Mouse (Mus musculus) left cerebral cortex, postnatal 14 days (tissue): Measurements from ENCODE around the gene Tmem178b. TPM values are rescaled to one million over a fixed set of nuclear protein-coding genes. Genes with fewer than 3 reads are reported as not detected.

Experiments
- DNase-seq, 2 experiments: peaks; one replicate each; pipeline ENCODE4 v3.0.0; 2021 to 2022; ENCODE audit warnings: low spot score in 2 of 2, mixed read lengths in 1 of 2
- intact Hi-C: fragments of 180-260 bp; cut with DNase I; formaldehyde crosslinking; loops from one replicate; pipeline ENCODE4 v1.15.1; 2025
- total RNA-seq, 2 experiments: library from RNA; stranded (reverse); gene quantifications; 2 replicates each; pipeline ENCODE4 v1.2.3; 2021

Tmem178b gene
- total RNA-seq, 2 experiments from 2014 or later: 392 to 420 TPM

- DNase-seq: no peak
- intact Hi-C loops: loop anchor here (10.0 kb wide), 1 partner anchor 112 kb away; no protein-coding TSS in a partner anchor
Measured at GRCm38 (mm10) chr6:40123070-40123690, 250.1 kb downstream of the Tmem178b start.

DNA sequence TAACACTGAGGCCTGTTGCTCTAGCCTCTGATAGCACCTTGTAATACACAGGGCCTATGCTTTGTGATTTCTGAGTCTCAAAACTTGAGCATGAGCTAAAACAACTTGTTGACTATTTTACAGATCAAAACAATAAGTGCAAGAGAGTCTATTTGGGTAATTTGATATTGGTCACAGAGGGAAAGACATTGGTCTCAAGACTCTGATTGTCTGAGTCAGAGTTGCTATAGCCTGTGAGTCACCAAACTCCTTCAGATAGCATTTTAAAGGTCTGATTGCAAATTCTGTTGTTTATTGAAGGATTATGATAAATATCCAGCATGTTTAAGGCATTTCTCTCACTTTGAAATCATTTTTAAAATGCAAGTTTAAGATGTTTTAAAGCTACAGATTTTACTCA, 250.9 kb downstream of the Tmem178b start:
- no peak for DNase-seq
- intact Hi-C loops: loop anchor here (10.0 kb wide), 1 partner anchor 111 kb away; no protein-coding TSS in a partner anchor

DNA sequence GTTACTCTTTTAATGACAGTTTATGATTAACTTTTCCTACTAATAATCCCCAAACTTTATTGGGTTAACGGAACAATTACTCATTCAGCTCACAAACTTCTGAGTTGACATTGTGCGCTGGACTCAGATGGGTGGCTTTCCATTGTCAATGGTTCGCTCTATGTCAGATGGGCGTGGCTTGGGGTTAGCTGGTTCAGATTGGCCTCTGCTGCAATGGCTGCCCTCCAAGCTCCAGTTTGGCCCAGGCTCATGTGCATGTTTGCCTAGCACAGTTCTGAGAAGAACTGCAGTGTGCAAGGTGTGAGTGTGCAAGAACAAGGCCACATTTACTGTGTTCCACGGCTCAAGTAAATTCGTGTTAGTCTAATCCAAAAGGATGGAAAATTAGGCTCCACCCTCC, 255.6 kb downstream of the Tmem178b start:
- intact Hi-C loops: loop anchor here (10.0 kb wide), 1 partner anchor 106 kb away; no protein-coding TSS in a partner anchor
- DNase-seq: no peak

DNA sequence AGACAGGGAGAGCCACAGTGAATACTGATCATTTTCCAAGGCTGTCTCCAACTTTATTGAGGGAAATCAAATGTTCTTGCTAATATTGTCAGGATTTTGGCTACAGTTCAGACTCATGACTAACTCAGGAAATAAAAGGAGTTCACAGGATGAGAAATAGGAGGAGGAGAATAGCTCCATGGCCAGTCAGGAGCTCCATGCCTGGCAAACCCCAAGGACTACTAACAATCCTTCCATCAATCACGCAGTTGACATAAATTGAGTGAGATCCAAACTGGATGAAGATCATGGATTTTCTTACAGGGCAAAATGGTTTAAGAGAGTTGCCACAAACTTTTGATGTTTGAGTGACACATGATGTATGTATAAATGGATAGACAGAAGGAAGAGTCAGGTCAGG, 258.9 kb downstream of the Tmem178b start:
- no peak for DNase-seq
- intact Hi-C loops: no loop called here

DNA sequence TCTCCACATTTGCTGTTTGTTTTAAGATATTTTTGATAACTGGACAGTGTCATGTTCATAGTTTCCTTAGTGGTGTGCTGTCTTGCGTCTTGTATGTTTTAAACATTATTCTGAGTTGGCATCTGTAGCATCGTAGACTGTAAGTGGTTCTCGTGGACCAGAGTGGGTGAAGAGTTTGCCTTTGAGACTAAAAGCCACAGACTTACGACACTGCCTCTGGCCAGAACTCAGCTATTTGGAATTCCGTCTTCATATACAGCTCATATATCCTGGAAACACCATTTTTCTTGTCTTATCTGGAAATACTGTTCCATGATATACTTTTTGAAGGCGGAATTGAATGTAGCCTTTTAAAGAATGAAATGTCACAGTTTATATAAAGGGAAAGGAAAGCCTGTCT, 260.4 kb downstream of the Tmem178b start:
- DNase-seq: no peak
- intact Hi-C loops: no loop called here

DNA sequence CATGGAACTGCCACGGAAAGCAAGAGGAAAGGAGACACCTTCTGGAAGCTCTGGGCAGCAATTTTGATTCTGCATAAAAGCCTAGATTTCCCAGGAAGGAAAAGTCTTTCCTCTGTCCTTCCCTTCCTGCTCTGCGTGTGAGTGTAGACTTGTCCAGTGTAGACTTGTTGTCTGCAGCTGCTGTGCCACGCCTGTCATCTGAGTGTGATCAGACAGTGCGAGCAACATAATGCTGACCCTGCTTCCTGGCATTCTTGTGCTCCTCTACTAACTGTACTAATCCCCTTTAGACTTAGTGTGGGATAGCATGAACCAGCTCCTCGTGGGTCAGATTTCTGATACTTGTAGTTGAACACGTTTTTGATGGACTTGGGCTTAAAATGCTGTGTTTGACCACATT, 262.6 kb downstream of the Tmem178b start:
- intact Hi-C loops: no loop called here
- DNase-seq: no peak

DNA sequence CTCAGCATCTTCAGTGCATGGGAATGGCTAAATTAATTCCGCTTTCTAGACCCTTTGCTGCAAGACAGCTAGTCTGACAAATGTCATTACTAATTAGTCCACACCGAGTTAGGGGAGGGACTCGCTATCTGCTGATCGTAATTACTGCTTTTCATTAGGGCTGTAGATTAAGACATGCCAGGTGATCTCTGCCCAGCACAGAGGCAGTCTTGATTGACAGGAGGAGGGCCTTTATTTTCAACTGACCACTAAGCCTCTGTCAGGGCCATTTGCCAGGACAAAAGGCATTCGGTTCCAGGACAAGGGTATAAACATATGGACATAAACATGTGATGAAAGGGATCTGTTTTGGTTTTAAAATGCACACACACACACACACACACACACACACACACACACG, 264.3 kb downstream of the Tmem178b start:
- DNase-seq: no peak
- intact Hi-C loops: no loop called here

DNA sequence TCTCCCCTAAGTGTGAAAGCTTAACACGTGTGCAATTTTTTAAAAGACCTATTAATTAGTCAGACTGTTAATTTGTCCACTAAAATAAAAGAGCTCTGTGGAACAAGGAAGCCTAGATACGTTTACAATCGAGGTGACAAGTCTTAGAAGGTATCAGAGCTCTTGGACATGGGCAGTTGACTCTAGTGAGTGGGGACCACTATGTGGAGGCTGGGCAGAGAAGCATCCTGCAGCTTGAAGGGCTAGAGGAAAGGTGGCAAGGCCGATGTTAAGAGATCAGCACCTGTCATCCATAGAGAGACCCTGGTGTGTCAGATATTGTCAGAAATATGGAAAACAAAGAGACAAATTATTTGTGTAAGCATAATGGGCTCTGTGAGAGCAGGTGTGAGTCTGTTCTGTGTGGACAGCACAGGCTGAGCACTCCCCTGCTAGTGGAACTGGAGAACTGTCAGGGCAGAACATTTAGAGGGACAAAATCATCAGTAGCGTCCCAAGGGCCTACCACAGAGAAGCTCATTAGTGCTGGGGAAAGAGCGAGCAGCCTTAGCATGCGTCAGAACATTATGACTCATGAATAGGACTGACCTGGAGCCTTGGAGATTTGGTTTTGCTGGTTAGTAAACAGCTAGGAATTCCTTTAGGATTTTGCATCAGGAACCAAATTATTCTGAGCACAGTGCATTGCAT, 264.9 kb downstream of the Tmem178b start:
- intact Hi-C loops: no loop called here
- no peak for DNase-seq

GRCm38 (mm10) chr6:40142582-40142981, 269.5 kb downstream of the Tmem178b start:
- no peak for DNase-seq
- intact Hi-C loops: no loop called here

DNA sequence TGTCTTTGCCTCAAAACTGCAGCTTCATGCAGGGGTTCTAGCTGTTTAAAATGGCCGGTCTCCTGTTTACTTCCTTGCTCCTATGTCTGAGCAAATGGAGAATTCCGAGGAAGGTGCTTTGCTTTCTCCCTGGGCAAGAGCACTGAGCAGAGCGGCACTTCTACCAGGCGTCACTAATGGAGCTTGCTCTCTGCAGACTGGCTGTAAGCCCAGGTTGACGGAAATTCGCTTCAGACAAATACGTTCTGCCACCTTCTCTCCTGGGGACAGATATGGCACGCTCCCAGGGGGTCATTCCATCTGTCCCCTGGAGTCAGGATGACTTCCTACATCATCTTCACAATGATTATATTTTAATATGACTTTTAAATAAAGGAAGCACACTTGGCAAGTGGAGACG, 271.3 kb downstream of the Tmem178b start:
- intact Hi-C loops: no loop called here

DNA sequence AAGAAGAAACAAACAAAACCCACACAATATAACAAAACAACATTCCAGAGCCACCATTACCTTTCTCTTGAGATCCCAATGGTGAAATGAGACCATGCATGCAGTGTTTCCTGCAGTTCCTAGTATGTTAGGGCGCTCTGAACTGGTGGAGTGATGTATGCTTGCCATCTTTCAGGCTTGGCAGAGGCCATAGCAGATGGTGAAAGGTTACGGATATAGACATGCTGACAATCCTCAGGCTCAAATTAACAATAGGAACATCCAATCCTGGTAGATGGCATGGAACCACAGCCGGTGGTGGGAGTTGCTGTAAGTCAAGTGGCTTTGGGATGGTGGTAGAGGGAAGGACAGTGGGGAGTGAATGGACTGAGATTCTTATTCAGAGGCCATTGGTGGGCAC, 272.5 kb downstream of the Tmem178b start:
- intact Hi-C loops: no loop called here
- no peak for DNase-seq

More for the DNA sequence above, 271.3 kb downstream of the Tmem178b start:
- DNase-seq: no peak

DNA sequence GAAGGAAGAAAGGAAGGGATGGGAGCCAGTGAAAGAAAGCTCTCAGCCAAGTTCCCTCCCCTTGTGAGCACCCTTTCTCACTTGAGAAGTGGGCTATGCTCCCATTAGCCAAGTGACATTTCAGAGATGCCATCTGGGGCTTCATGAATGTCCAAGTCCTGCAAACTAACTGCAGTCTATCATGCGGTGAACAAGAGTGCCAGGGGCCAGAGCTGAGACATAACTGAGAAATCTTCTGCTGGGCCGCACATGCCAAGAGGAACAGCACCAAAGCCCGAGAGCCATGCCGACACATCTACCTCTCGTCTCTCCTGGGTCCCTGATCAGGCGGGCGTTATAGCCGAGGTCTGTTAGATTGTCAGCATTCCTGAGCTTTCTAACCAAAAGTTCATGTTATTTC, 279.2 kb downstream of the Tmem178b start:
- DNase-seq: no peak
- intact Hi-C loops: no loop called here

- peak; percentile 30 to 50 for DNase-seq
- intact Hi-C loops: no loop called here
Measured at GRCm38 (mm10) chr6:40161381-40161780, 288.3 kb downstream of the Tmem178b start.

GRCm38 (mm10) chr6:40173559-40173958, 300.5 kb downstream of the Tmem178b start:
- DNase-seq: no peak
- intact Hi-C loops: no loop called here

DNA sequence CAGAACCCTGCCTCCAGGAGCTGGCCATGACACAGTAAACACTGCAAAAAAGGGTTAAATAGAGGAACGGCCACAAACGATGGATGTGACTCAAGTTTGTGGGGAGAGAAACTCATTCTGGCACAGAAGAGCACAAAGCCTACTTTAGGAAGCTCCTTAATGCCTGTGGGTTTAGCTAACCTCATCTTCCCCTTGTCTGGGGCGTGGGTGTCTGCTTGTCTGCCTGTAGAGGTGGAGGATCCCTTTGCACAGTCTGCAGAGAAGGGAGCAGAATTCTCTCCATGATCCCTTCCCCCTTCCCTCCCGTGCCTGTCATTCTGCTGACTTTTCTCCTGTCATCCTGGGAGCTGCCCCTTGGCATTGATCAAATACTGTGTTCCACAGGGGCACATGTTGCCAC, 304.8 kb downstream of the Tmem178b start:
- no peak for DNase-seq
- intact Hi-C loops: no loop called here

- DNase-seq: no peak
- intact Hi-C loops: no loop called here
Measured at GRCm38 (mm10) chr6:40180551-40180950, 307.5 kb downstream of the Tmem178b start.

DNA sequence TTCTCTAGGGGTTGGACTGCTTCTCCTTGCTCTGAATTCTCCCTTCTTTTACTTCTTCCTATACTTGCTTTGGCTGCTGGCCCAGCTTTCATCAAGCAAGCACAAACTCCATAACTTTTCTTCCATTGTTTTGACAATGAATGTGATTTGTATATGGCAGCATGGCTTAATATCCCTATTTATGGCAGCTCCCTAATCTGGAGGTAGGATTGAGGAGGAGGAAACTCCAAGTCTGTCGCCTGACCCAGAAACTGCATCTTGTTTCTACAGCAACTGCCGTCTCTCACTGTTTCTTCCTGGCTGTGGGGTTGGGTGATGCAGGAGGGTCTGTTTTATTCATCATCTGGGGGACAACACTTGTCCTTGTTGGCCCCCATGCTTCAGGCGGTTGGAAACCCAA, 327.6 kb downstream of the Tmem178b start:
- DNase-seq: peak in 1 of 2 experiments; percentile 23
- intact Hi-C loops: no loop called here

DNA sequence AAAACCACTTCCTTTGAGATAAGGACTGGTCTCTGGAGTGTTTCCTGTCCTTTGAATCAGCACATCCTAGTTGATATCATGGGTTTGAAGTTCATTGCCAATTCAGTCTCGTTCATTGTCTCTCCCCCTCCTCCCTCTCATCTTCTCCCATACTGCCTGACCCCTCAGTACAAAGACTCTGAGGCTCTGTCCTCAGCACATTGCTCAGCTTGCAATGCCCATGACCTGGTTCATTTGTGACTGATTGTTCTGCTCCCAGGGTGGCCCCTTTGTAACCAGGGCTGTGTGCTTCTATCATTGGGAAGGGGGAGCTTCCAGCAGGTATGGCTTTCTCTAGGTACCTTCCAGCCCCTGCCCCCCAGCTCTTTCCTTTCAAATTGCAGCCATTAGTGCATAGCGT, 329.5 kb downstream of the Tmem178b start:
- DNase-seq: no peak
- intact Hi-C loops: no loop called here

GRCm38 (mm10) chr6:40205380-40205779, 332.3 kb downstream of the Tmem178b start:
- no peak for DNase-seq
- intact Hi-C loops: no loop called here

- intact Hi-C loops: no loop called here
- DNase-seq: no peak
Measured at GRCm38 (mm10) chr6:40208014-40208413, 334.9 kb downstream of the Tmem178b start.

DNA sequence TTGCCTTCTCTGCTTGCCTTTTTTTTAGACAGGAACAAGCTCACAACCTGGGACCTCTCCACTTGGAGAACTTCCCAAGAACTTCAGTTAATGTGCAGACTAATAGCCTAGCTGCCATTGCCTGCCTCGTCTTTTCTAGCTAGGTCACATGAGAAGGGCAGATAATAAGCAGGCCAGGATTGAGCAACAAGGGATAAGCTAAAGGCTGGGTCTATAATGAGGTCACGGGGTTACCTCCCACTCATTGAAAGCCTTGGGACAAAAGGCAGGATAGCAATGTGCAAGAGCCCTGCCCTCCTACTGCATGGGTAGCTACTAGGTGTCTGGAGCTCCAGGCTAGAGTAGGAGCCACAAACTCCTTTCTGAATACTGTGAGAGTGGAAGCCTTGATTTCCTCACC, 336.1 kb downstream of the Tmem178b start:
- intact Hi-C loops: no loop called here

More for the DNA sequence above, 336.1 kb downstream of the Tmem178b start:
- no peak for DNase-seq
